Mouse (Mus musculus) heart, embryonic 13.5 days (tissue): ENCODE measurements around the gene Lgr6. TPM values are rescaled to one million over a fixed set of nuclear protein-coding genes. Genes with fewer than 3 reads are reported as not detected.

Experiments
- ATAC-seq: fragments of 200-750 bp; cut with Nextera tagmentation; 2 replicates; pipeline ENCODE4 v1.8.0; 2017; ENCODE audit warnings: moderate TSS enrichment; ENCODE audit not compliant: insufficient number of reproducible peaks, low FRiP score, low TSS enrichment; ENCODE audit errors: extremely low read depth
- H3K27ac ChIP-seq: fragments of 300-500 bp; sonication (generic); replicated peaks from 2 replicates; pipeline ENCODE4 v1.5.1; 2015; ENCODE audit warnings: moderate library complexity, mild to moderate bottlenecking, inconsistent platforms
- H3K27me3 ChIP-seq: fragments of 300-500 bp; sonication (generic); replicated peaks from 2 replicates; pipeline ENCODE4 v1.6.1; 2015; ENCODE audit warnings: mild to moderate bottlenecking, inconsistent platforms
- H3K36me3 ChIP-seq: fragments of 300-500 bp; sonication (generic); 2 replicates; pipeline ENCODE4 v1.6.1; 2015; ENCODE audit warnings: mild to moderate bottlenecking, inconsistent platforms
- H3K4me1 ChIP-seq: fragments of 300-500 bp; sonication (generic); 2 replicates; pipeline ENCODE4 v1.6.1; 2015; ENCODE audit warnings: inconsistent platforms
- H3K4me2 ChIP-seq: fragments of 300-500 bp; sonication (generic); 2 replicates; pipeline ENCODE4 v1.6.1; 2015; ENCODE audit warnings: inconsistent platforms, mild to moderate bottlenecking, moderate library complexity
- H3K4me3 ChIP-seq: fragments of 300-500 bp; sonication (generic); 2 replicates; pipeline ENCODE4 v1.5.1; 2015; ENCODE audit warnings: moderate library complexity, mild to moderate bottlenecking, inconsistent platforms
- H3K9ac ChIP-seq: fragments of 300-500 bp; sonication (generic); 2 replicates; pipeline ENCODE4 v1.6.1; 2015; ENCODE audit warnings: inconsistent platforms, mild to moderate bottlenecking, moderate library complexity
- H3K9me3 ChIP-seq: fragments of 300-500 bp; sonication (generic); 2 replicates; pipeline ENCODE4 v1.6.1; 2016; ENCODE audit warnings: inconsistent platforms
- WGBS: fragments of 180-500 bp; shearing (Covaris S2); methylation state at CpG from one replicate; pipeline ENCODE4 v1.1.7; 2015; ENCODE audit warnings: mixed read lengths; 5-methylcytosine and 5-hydroxymethylcytosine counted together
- polyA plus RNA-seq: library from polyadenylated mRNA; unstranded; fragments of >200 nt; fragmentation: Nextera tagmentation; extraction: Ambion mirVana; gene quantifications from 2 replicates; pipeline ENCODE4 v1.2.1, GENCODE M21; 2015

Gene Lgr6
- polyA plus RNA-seq, 1 experiment from 2014 or later, result 2.7 TPM

- 9% methylated on average over 1 of the region's 1 CpGs for WGBS
- H3K36me3 ChIP-seq, result no peaks in the 10 kb centered on the region
- no peak for ATAC-seq
These were observed 31.4 kb upstream of the Lgr6 start for GRCm38 (mm10) chr1:135136500-135136899.

GRCm38 (mm10) chr1:135135111-135135787 is 30.2 kb upstream of the Lgr6 start:
- no peak overlapping the region for H3K4me3 ChIP-seq
- no peak overlapping the region for H3K4me2 ChIP-seq
- H3K27ac ChIP-seq, result no peak overlapping the region
- no peak overlapping the region for H3K9ac ChIP-seq
- H3K36me3 ChIP-seq, result no peaks in the 10 kb centered on the region
- no peak for ATAC-seq
- H3K4me1 ChIP-seq, result peaks cover 23% of the 10 kb centered on the region
- WGBS, result 79% methylated on average over 8 of the region's 8 CpGs
- no peaks in the 10 kb centered on the region for H3K9me3 ChIP-seq
- H3K27me3 ChIP-seq, result peaks cover 43% of the 10 kb centered on the region

More at GRCm38 (mm10) chr1:135136500-135136899, 31.4 kb upstream of the Lgr6 start:
- H3K4me1 ChIP-seq, result peaks cover 15% of the 10 kb centered on the region
- no peak overlapping the region for H3K27ac ChIP-seq
- no peak overlapping the region for H3K9ac ChIP-seq
- no peak overlapping the region for H3K4me2 ChIP-seq
- no peak overlapping the region for H3K4me3 ChIP-seq
- peaks cover 43% of the 10 kb centered on the region for H3K27me3 ChIP-seq
- no peaks in the 10 kb centered on the region for H3K9me3 ChIP-seq

DNA sequence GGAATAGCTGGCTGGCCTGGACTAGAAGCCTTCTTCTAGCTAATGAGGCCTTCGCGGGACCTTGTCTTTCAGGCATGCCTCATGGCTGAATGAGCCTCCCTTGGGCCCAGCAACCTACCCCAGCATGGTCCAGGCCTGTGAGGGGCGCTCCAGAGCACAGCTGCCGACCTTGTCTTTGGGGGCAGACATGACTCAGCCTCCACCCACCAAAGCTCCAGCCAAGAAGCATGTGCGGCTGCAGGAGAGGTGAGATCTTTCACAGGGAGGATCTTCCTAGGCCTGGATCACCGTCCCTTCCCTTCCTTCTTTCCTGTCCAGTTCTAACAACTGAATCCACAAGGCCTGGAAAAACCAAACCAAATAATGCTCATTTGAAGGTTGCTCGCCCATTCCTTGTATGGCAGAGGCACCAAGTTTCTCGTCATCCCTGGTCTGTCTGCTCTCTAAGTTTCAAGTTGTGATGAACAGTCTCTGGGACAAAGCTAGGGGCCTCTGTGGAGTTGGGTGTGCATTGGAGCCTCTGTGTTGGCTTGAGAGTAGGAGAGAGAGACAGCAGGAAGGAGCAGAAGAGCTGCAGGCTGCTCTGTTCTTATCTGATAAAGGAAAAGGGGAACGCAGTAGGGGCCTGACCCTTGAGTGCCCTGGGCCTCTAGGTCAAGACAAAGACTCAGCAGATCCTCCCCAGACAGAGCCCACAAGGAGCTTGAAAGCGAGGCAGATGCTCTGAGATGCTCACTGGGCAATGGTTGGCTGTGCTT is 28.8 kb upstream of the Lgr6 start:
- Histone ChIP-seq H3K36me3 (no peaks in the 10 kb centered on the region), H3K4me3 (no peak overlapping the region), H3K4me2 (no peak overlapping the region), H3K27ac (no peak overlapping the region), H3K9me3 (no peaks in the 10 kb centered on the region), H3K9ac (no peak overlapping the region), H3K4me1 (peaks cover 23% of the 10 kb centered on the region), H3K27me3 (peaks cover 53% of the 10 kb centered on the region)
- WGBS, result 66% methylated on average over 10 of the region's 10 CpGs
- ATAC-seq, result no peak

- H3K36me3 ChIP-seq, result no peaks in the 10 kb centered on the region
- no peak overlapping the region for H3K4me3 ChIP-seq
- H3K4me1 ChIP-seq, result peaks cover 23% of the 10 kb centered on the region
- no peak for ATAC-seq
- 72% methylated on average over 9 of the region's 9 CpGs for WGBS
- peaks cover 60% of the 10 kb centered on the region for H3K27me3 ChIP-seq
- H3K9ac ChIP-seq, result no peak overlapping the region
- H3K4me2 ChIP-seq, result no peak overlapping the region
- no peaks in the 10 kb centered on the region for H3K9me3 ChIP-seq
- H3K27ac ChIP-seq, result no peak overlapping the region
These were observed 27.9 kb upstream of the Lgr6 start for GRCm38 (mm10) chr1:135132893-135133369.

DNA sequence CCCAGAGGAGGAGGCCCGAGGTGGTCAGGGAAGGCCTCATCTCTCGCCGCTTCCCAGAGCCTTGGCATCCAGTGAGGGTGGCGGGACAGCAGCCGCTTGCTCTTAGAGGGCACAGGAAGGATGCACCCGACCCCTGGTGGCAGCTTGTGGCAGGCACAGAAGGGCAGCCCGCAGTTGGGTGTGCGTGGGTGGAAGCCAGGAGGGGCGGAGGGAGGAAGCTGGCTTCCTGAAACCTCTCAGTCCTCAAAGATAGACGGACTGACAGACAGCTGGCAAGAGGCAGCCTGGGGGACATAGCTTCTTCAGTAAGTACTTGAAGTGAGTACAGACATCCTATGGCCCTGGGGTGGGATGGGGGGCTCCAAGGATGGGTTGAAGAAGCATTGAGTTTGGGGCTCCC is 27.4 kb upstream of the Lgr6 start, which contains the start of gene Ptpn7:
Gene Ptpn7 (plus strand): TSS at position 228 of the 400 bp plus-strand sequence.
- H3K9ac ChIP-seq, result no peak within 1 kb of the TSS
- H3K4me3 ChIP-seq, result no peak within 1 kb of the TSS
- H3K36me3 ChIP-seq, result no peaks in the 10 kb centered on the region
- no peak within 1 kb of the TSS; the same call in 1 of the 2 replicates for H3K4me2 ChIP-seq
- peaks cover 64% of the 10 kb centered on the region for H3K27me3 ChIP-seq
- ATAC-seq, result no peak
- peaks cover 28% of the 10 kb centered on the region for H3K4me1 ChIP-seq
- WGBS, result 14% methylated on average over 10 of the region's 10 CpGs
- no peaks in the 10 kb centered on the region for H3K9me3 ChIP-seq
- 0 out of 2 replicates have a peak within 1 kb of the TSS, but pooled peaks have one; percentile 49 for H3K27ac ChIP-seq

- no peak for ATAC-seq
- peaks cover 71% of the 10 kb centered on the region for H3K27me3 ChIP-seq
- peaks cover 36% of the 10 kb centered on the region for H3K4me1 ChIP-seq
- H3K9me3 ChIP-seq, result no peaks in the 10 kb centered on the region
- H3K27ac ChIP-seq, result 0 out of 2 replicates have a peak overlapping the region, but pooled peaks have one; percentile 49
- no peak overlapping the region for H3K4me3 ChIP-seq
- H3K36me3 ChIP-seq, result no peaks in the 10 kb centered on the region
- no peak overlapping the region for H3K4me2 ChIP-seq
- H3K9ac ChIP-seq, result no peak overlapping the region
- 41% methylated on average over 8 of the region's 8 CpGs for WGBS
These were observed 26.5 kb upstream of the Lgr6 start for GRCm38 (mm10) chr1:135131560-135131959.

DNA sequence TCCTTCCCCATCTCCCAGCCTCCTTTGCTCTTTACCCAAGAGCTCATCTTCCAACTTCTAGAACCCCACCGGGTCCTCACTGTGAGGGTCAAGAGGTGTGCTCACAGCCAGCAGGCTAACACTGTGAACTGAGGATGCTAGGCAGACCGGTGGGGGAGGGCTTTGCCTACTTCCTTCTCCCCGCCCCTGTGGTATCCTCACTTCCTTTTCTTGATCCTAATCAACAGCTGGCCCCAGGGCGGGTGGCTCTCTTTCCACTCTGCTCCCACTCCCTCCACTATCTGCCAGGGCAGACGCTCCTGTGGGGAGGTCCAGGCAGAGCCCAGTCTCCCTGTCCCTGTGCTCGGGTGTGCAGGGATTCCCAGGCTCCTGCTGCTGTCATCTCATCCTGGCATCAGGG is 26.0 kb upstream of the Lgr6 start:
- Histone ChIP-seq H3K4me3 (no peak overlapping the region), H3K27ac (0 out of 2 replicates have a peak overlapping the region, but pooled peaks have one; percentile 49), H3K9me3 (no peaks in the 10 kb centered on the region), H3K27me3 (peaks cover 73% of the 10 kb centered on the region), H3K4me2 (no peak overlapping the region), H3K36me3 (no peaks in the 10 kb centered on the region), H3K9ac (no peak overlapping the region), H3K4me1 (peaks cover 41% of the 10 kb centered on the region)
- 16% methylated on average over 6 of the region's 6 CpGs for WGBS
- no peak for ATAC-seq

DNA sequence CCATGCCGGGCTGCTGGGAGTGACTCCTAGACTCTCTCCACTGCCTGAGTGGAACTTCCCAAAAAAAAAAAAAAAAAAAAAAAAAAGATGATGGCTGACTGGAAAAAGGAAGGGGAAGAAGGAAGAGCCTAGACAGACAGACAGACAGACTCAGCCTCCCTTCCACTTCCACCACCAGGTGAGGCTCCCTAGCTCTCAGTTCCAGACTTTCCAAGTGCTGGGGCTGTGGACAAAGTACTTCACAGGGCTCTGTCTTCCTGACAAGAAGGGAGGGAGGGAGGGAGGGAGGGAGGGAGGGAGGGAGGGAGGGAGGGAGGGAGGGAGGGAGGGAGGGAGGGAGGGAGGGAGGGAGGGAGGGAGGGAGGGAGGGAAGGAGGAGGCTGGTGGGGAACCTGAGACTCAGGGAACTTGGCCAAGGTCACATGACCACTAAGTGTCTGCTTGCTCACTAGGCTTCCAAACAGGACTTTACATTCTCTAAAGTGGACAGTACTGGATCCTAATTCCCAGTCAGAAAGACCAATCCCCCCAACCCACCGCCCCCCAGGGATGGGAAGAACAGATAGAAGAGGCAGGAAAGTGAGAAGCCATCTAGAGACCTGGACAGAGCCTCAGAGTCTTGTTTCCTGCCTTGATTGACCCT is 25.4 kb upstream of the Lgr6 start:
- no peak overlapping the region for H3K4me2 ChIP-seq

DNA sequence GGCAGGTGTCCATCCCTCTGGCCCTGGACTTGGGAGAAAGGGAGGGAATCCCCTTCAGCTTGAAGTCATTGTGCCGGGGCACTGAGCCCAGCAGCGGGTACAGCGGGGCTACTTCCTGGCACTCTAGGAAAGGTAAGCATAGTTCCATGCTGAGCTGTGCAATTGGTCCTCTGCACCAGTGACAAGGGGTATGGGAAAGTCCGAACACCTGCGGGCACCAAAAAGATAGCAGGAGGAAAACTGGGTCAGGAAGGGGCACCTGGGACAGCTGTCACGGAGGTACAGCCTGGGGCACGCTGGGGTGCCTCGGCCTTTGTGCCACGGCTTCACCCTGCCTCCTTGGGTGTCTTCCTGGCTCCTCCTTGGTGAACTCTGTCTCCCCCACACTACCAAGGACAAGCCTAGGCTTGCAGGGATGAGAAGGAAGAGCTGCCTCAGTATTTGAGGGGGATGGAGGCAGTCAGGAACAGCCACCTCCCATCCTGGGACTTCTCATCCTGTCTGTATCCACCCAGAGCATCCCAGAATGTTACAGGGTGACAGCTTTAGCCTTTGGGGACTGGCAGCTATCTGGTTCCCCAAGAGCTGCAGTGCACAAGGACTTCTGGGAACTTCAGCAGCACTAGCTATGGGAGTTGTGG is 24.6 kb upstream of the Lgr6 start:
- Histone ChIP-seq H3K36me3 (no peaks in the 10 kb centered on the region), H3K4me1 (peaks cover 44% of the 10 kb centered on the region), H3K27me3 (peaks cover 83% of the 10 kb centered on the region), H3K4me3 (no peak overlapping the region), H3K9me3 (no peaks in the 10 kb centered on the region), H3K4me2 (no peak overlapping the region), H3K27ac (no peak overlapping the region), H3K9ac (no peak overlapping the region)
- WGBS, result 69% methylated on average over 9 of the region's 9 CpGs
- ATAC-seq, result no peak

More for the DNA sequence above, 25.4 kb upstream of the Lgr6 start:
- Histone ChIP-seq H3K27me3 (peaks cover 76% of the 10 kb centered on the region), H3K36me3 (no peaks in the 10 kb centered on the region), H3K27ac (no peak overlapping the region), H3K9me3 (no peaks in the 10 kb centered on the region), H3K9ac (no peak overlapping the region), H3K4me3 (no peak overlapping the region), H3K4me1 (peaks cover 44% of the 10 kb centered on the region)
- no peak for ATAC-seq
- WGBS, result 56% methylated on average over 2 of the region's 2 CpGs

- Histone ChIP-seq H3K27me3 (peaks cover 85% of the 10 kb centered on the region), H3K9me3 (no peaks in the 10 kb centered on the region), H3K4me3 (no peak overlapping the region), H3K27ac (no peak overlapping the region), H3K4me1 (peaks cover 44% of the 10 kb centered on the region), H3K9ac (no peak overlapping the region), H3K4me2 (no peak overlapping the region), H3K36me3 (no peaks in the 10 kb centered on the region)
- WGBS, result 27% methylated on average over 9 of the region's 9 CpGs
- ATAC-seq, result no peak
These were observed 23.9 kb upstream of the Lgr6 start for GRCm38 (mm10) chr1:135128986-135129385.

DNA sequence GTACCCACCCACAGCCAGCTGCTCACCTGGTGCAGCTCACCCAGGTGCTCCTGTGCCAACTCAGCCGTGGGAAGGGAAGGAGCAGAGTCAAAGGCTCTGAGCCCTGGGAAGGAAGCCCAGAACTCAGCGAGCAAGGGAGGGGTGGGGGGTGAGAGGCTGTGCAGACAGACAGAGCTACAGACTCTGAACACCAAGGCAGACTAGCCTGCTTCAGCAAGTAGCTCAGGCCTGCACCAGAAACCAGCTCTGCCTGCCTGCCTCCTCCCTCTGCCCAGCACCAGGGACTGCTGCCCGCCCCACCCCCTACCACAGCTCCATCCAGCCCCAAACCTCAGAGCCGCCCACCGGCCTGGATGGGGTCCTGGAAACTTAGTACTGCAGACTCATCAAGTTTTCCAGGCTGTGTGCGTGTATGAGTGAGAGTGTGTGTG is 22.9 kb upstream of the Lgr6 start:
- Histone ChIP-seq H3K9me3 (no peaks in the 10 kb centered on the region), H3K9ac (no peak overlapping the region), H3K36me3 (no peaks in the 10 kb centered on the region), H3K27me3 (peaks cover 84% of the 10 kb centered on the region), H3K4me2 (no peak overlapping the region), H3K4me1 (peaks cover 44% of the 10 kb centered on the region), H3K27ac (no peak overlapping the region), H3K4me3 (no peak overlapping the region)
- no peak for ATAC-seq
- WGBS, result 57% methylated on average over 6 of the region's 6 CpGs
